Comparison of ENCODE assay signal across 10 mouse cellular contexts in the genomic region with DNA sequence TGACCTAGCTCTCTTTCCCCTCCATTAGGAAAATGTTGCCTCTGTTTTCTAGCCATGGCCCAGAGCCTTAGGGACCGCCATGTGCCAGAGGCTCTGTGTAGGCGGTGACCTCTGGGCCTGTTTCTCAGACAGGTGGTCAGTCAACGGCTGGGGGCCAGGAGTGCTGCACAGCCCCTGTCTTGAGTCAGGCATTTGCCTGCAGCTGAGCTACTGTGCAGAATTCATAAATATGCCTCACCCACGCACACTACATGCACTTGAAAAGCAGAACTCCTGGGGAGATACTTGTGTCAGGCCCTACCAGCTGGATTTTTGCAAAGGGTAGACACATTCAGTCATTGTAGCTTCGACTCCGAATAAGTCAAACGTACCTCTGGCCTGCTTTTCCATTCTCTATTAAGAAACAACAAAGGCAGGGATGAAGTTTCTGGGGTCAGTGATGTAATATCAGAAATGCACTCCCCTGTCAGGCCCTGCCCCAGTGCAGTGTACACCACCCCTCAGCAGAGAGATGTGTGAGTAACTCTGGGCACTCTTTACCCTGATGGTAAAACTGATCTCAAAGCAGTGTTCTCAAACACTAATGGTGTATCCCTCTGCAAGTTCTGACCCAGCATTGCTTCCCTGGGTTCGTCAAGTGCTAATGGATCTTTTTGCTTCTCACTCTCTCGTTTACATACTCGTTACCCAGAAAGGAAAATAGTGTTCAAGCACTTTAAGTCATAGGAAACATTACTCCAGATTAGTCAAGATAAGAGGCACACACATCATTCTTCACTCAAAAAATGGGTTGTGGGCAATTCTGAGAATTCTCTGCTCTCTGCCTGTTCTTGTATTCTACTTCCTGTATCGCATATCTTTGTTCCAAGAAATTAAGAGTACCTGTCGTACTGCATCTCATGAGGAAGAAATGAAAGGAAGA.
A peak's percentile ranks its signal among the peaks of the same experiment; 100 is the strongest.
DNase-seq lines count a peak whose midpoint lies in the region; ATAC-seq lines count a peak whose summit lies in the region.
"Had no signal": no experiment of that assay in that cellular context is flagged by ENCODE, and none has a peak within 500 bp of the region (broad histone marks: within the 10 kb centered on the region; RNA-seq: fewer than 3 reads in every experiment).

No protein-coding gene starts in this region.

- H3K36me3 ChIP-seq in heart, embryonic 10.5 days = no peaks in the 10 kb centered on the region
- H3K36me3 ChIP-seq in stomach, embryonic 16.5 days (ENCODE audit: control insufficient read depth, insufficient read depth, low read length) = no peaks in the 10 kb centered on the region
- H3K36me3 ChIP-seq: embryonic facial prominence, embryonic 15.5 days; midbrain, embryonic 12.5 days had no signal

- no peaks in the 10 kb centered on the region for H3K9me3 ChIP-seq in heart, embryonic 10.5 days
- no peaks in the 10 kb centered on the region for H3K9me3 ChIP-seq in stomach, embryonic 16.5 days (replicated peaks; ENCODE audit: control insufficient read depth, low read length)
- H3K9me3 ChIP-seq: embryonic facial prominence, embryonic 15.5 days; midbrain, embryonic 12.5 days had no signal

- WGBS in heart, embryonic 10.5 days = 74% methylated on average over 12 of the region's 12 CpGs
- WGBS in stomach, embryonic 16.5 days = 60% methylated on average over 12 of the region's 12 CpGs

- 0 out of 2 replicates have a peak, but pooled peaks have one; percentile 44 for ATAC-seq in stomach, embryonic 16.5 days (ENCODE audit: insufficient read depth, low FRiP score)

- no peak overlapping the region for H3K27ac ChIP-seq in heart, embryonic 10.5 days
- peak overlapping the region; percentile 31 for H3K27ac ChIP-seq in stomach, embryonic 16.5 days (ENCODE audit: low read length)
- H3K27ac ChIP-seq: embryonic facial prominence, embryonic 15.5 days; midbrain, embryonic 12.5 days had no signal

- H3K4me3 ChIP-seq in heart, embryonic 10.5 days = no peak overlapping the region
- peak overlapping the region; percentile 12; the same call in 1 of the 2 replicates for H3K4me3 ChIP-seq in stomach, embryonic 16.5 days (replicated peaks; ENCODE audit: low read length)
- H3K4me3 ChIP-seq: embryonic facial prominence, embryonic 15.5 days; midbrain, embryonic 12.5 days had no signal

- peak; percentile 37 to 41 for DNase-seq in heart, adult 18-20 months
- no peak for DNase-seq in heart, embryonic 10.5 days (ENCODE audit: low spot score)
- peak; percentile 39 for DNase-seq in 3T3-L1 (ENCODE audit: low read depth, low spot score)
- peak; percentile 12 for DNase-seq in embryo, embryonic 10.5 days (ENCODE audit: low spot score)
- DNase-seq in induced T-regulatory cell, adult 2 months (ENCODE audit: low read depth) = peak; percentile 87
- no peak for DNase-seq in cerebellum, postnatal 36 days
- no peak for DNase-seq in spleen, postnatal 10 days (ENCODE audit: low spot score in 2 of 2)

- H3K4me1 ChIP-seq in heart, embryonic 10.5 days = peaks cover 12% of the 10 kb centered on the region
- 0 out of 2 replicates have a peak, but pooled peaks cover 8% of the 10 kb centered on the region for H3K4me1 ChIP-seq in stomach, embryonic 16.5 days (ENCODE audit: control insufficient read depth, insufficient read depth, low read length)

- peak overlapping the region; percentile 36 for H3K4me2 ChIP-seq in stomach, embryonic 16.5 days (ENCODE audit: low read depth, low read length)
- H3K4me2 ChIP-seq: embryonic facial prominence, embryonic 15.5 days; midbrain, embryonic 12.5 days had no signal

- H3K9ac ChIP-seq in stomach, embryonic 16.5 days (ENCODE audit: low read length) = no peak overlapping the region
- H3K9ac ChIP-seq: embryonic facial prominence, embryonic 15.5 days; midbrain, embryonic 12.5 days had no signal

- no peaks in the 10 kb centered on the region for H3K27me3 ChIP-seq in heart, embryonic 10.5 days (ENCODE audit: insufficient read depth, poor library complexity, severe bottlenecking)
- H3K27me3 ChIP-seq in stomach, embryonic 16.5 days (ENCODE audit: control insufficient read depth, insufficient read depth, low read length) = no peaks in the 10 kb centered on the region
- H3K27me3 ChIP-seq: embryonic facial prominence, embryonic 15.5 days; midbrain, embryonic 12.5 days had no signal

Comparison
In these comparisons a context has a peak if more than half of its experiments do, and no peak if none do; other contexts are left out.
1. DNase-seq: peak in heart, adult 18-20 months (2 of 2), 3T3-L1 (single experiment), embryo, embryonic 10.5 days (single experiment) and induced T-regulatory cell, adult 2 months (single experiment); none in heart, embryonic 10.5 days (single experiment), cerebellum, postnatal 36 days (0 of 2) and spleen, postnatal 10 days (0 of 2).